Mouse (Mus musculus): Measurements from ENCODE around the gene Rab10. TPM values are rescaled to one million over a fixed set of nuclear protein-coding genes. Genes with fewer than 3 reads are reported as not detected.
"Not testable (repeated sequence)": the region's sequence is repeated elsewhere in the genome, so short reads cannot be mapped to it uniquely, and the experiment has no call there.

The Rab10 gene
- polyA plus RNA-seq, 1 experiment from 2014 or later = 120 TPM

DNA sequence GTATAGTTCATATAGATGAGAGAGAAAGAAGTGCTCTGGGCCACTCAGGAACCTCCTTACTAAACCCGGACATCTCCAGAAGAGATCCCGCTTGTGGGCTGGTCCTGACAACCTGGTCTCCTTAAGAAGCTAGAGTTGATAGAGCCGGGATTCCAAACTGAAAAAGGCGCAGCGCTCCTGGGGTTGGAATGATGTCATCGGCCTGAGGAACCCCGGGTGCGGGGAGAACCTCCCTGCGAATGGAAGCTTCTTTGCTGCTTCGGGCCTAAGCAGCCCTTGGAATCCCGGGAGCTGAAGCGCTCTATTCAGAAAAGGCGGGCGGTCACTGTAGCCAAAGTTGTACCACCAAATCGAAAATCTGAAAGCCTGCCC is 538 bp upstream of the Rab10 start:
- Histone ChIP-seq H3K4me2 (ENCODE audit: low read length) (peak overlapping the region; percentile 83), H3K9ac (ENCODE audit: low read length) (peak overlapping the region; percentile 73), H3K27ac (ENCODE audit: low read depth, low read length) (peak overlapping the region; percentile 95), H3K27me3 (replicated peaks; ENCODE audit: control insufficient read depth, insufficient read depth, low read length) (no peaks in the 10 kb centered on the region), H3K4me3 (ENCODE audit: low read depth, low read length) (peak overlapping the region; percentile 91), H3K36me3 (ENCODE audit: control insufficient read depth, insufficient read depth, low read length) (no peaks in the 10 kb centered on the region), H3K9me3 (replicated peaks; ENCODE audit: control insufficient read depth, low read length) (no peaks in the 10 kb centered on the region), H3K4me1 (ENCODE audit: control insufficient read depth, insufficient read depth, low read length) (peaks cover 12% of the 10 kb centered on the region)
- DNase-seq (ENCODE audit: low spot score) (no peak), ATAC-seq (no peak)
- WGBS = 2% methylated on average over 15 of the region's 15 CpGs

DNA sequence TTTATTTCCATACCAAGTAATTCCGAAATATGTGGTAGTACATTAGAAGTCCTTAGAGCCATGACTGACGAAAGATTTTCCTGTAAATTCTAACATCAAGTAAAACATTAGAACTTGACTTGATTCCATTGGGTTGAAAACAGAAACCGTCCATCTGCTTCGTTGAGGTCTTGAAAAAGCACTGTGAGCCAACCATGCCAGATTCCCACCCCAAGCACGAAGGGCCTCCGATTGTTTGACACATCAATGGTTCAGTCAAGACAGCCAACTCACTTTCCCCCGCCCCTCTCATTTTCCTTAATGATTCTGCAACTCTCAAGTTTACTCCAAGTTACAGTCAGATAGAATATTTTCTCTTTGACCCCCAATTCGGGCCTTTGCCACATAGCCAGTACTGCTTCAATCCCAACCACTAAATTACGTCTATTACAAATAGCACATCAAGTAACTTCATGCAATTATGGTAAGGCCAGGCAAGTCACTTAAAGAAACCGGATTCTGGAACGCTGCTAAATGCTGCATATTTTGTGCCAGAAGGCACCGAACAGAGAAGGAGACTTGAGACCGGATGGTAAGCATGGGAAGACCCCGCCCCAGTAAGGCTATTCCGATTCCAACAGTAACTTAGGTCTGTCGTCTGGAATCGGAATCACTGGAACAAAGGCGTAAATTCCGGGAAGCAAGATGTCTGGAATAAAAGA is 1.1 kb downstream of the Rab10 start:
- no peaks in the 10 kb centered on the region for H3K36me3 ChIP-seq (ENCODE audit: control insufficient read depth, insufficient read depth, low read length)
- H3K4me1 ChIP-seq (ENCODE audit: control insufficient read depth, insufficient read depth, low read length) = peaks cover 12% of the 10 kb centered on the region
- H3K9ac ChIP-seq (ENCODE audit: low read length) = peak overlapping the region; percentile 82
- peak; percentile 55 for DNase-seq (ENCODE audit: low spot score)
- no peak for ATAC-seq
- H3K27ac ChIP-seq (ENCODE audit: low read depth, low read length) = peak overlapping the region; percentile 95; the same call in 1 of the 2 replicates
- WGBS = 4% methylated on average over 19 of the region's 19 CpGs
- H3K9me3 ChIP-seq (replicated peaks; ENCODE audit: control insufficient read depth, low read length) = 0 out of 2 replicates have a peak, but pooled peaks cover 5% of the 10 kb centered on the region
- no peaks in the 10 kb centered on the region for H3K27me3 ChIP-seq (replicated peaks; ENCODE audit: control insufficient read depth, insufficient read depth, low read length)
- H3K4me2 ChIP-seq (ENCODE audit: low read length) = peak overlapping the region; percentile 80
- peak overlapping the region; percentile 91 for H3K4me3 ChIP-seq (ENCODE audit: low read depth, low read length)

DNA sequence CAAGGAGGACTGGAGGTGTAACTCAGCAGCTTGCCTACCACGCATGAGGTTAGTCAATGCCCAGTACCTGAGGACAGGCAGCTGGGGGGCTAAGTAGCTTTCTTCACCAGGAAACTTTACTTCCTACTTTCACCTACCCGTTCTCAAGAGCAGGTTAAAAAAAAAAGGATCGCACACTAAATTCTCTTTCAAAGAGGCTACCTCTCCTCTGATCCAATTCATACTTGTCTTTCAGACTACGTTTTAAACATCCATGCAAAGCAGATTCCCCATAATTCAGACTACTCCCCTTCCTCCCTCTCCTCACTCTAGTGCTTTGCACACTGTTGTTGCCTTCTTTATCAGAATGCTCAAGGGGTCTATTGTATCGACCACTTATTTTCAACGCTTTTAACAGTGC is 2.2 kb downstream of the Rab10 start:
- DNase-seq (ENCODE audit: low spot score) (no peak), ATAC-seq (no peak)
- Histone ChIP-seq H3K9ac (ENCODE audit: low read length) (peak overlapping the region; percentile 82), H3K36me3 (ENCODE audit: control insufficient read depth, insufficient read depth, low read length) (no peaks in the 10 kb centered on the region), H3K4me2 (ENCODE audit: low read length) (peak overlapping the region; percentile 80), H3K4me1 (ENCODE audit: control insufficient read depth, insufficient read depth, low read length) (peaks cover 12% of the 10 kb centered on the region), H3K27ac (ENCODE audit: low read depth, low read length) (no peak overlapping the region), H3K4me3 (ENCODE audit: low read depth, low read length) (peak overlapping the region; percentile 91), H3K9me3 (replicated peaks; ENCODE audit: control insufficient read depth, low read length) (0 out of 2 replicates have a peak, but pooled peaks cover 9% of the 10 kb centered on the region), H3K27me3 (replicated peaks; ENCODE audit: control insufficient read depth, insufficient read depth, low read length) (no peaks in the 10 kb centered on the region)
- WGBS = 46% methylated on average over 6 of the region's 6 CpGs

DNA sequence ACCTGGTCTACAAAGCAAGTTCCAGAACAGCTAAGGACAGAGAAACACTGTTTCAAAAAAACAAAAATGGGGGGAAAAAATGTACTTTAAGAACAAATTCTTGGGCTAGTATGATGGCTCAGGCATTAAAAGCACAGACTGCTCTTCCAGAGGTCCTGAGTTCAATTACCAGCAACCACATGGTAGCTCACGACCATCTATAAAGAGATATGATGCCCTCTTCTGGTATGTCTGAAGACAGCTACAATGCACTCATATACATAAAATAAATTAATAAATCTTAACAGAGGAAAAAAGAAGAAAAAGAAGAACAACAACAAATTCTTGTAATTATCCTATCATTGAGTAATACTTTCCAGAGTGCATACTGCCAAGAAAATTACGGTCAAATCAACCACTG is 4.5 kb downstream of the Rab10 start:
- Histone ChIP-seq H3K27me3 (replicated peaks; ENCODE audit: control insufficient read depth, insufficient read depth, low read length) (no peaks in the 10 kb centered on the region), H3K4me1 (ENCODE audit: control insufficient read depth, insufficient read depth, low read length) (peaks cover 12% of the 10 kb centered on the region), H3K9ac (ENCODE audit: low read length) (no peak overlapping the region), H3K27ac (ENCODE audit: low read depth, low read length) (no peak overlapping the region), H3K36me3 (ENCODE audit: control insufficient read depth, insufficient read depth, low read length) (0 out of 2 replicates have a peak, but pooled peaks cover 2% of the 10 kb centered on the region), H3K4me2 (ENCODE audit: low read length) (no peak overlapping the region), H3K4me3 (ENCODE audit: low read depth, low read length) (no peak overlapping the region), H3K9me3 (replicated peaks; ENCODE audit: control insufficient read depth, low read length) (peaks cover 14% of the 10 kb centered on the region; the same call in 1 of the 2 replicates)
- no peak for DNase-seq (ENCODE audit: low spot score)
- 95% methylated on average over 2 of the region's 2 CpGs for WGBS
- ATAC-seq = no peak

DNA sequence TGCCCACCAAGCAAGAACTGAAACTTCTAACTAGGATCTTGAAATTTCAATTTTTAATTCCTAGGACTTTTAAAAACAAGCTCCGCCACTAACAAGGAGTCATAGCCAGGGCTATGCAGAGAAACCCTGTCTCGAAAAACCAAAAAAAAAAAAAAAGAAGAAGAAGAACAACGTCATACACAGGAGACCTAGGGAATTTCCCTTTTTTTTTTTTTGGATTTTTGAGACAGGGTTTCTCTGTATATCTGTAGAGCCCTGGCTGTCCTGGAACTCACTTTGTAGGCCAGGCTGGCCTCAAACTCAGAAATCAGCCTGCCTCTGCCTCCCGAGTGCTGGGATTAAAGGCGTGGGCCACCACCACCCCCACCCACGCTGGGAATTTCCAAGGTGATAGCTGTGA is 12.1 kb downstream of the Rab10 start:
- not testable (repeated sequence) for H3K4me3 ChIP-seq (ENCODE audit: low read depth, low read length); H3K4me1 ChIP-seq (ENCODE audit: control insufficient read depth, insufficient read depth, low read length); ATAC-seq; H3K27ac ChIP-seq (ENCODE audit: low read depth, low read length); H3K4me2 ChIP-seq (ENCODE audit: low read length); H3K9ac ChIP-seq (ENCODE audit: low read length); H3K27me3 ChIP-seq (replicated peaks; ENCODE audit: control insufficient read depth, insufficient read depth, low read length); DNase-seq (ENCODE audit: low spot score); H3K36me3 ChIP-seq (ENCODE audit: control insufficient read depth, insufficient read depth, low read length)
- WGBS = 94% methylated on average over 6 of the region's 6 CpGs
- H3K9me3 ChIP-seq (replicated peaks; ENCODE audit: control insufficient read depth, low read length) = peaks cover 16% of the 10 kb centered on the region

DNA sequence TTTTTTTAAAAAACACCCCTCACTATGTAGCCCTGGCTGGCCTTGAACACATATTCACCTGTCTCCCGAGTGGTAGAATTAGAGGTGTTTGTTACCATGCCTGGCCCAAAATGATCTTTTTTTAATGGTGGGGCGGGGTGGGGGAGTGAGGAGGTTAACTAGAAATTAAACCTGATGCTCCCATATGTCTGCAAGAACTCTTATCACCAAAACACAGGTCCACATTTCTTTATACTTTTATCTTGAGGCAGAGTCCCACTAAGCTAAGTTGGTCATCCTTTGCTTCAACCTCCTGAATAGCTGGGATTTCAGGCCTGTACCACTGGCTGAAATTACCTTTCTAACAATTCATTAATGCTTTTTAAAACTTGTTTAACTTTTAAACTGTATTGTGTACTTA is 13.7 kb downstream of the Rab10 start:
- Histone ChIP-seq H3K27me3 (replicated peaks; ENCODE audit: control insufficient read depth, insufficient read depth, low read length) (no peaks in the 10 kb centered on the region), H3K9me3 (replicated peaks; ENCODE audit: control insufficient read depth, low read length) (peaks cover 13% of the 10 kb centered on the region), H3K9ac (ENCODE audit: low read length) (no peak overlapping the region), H3K4me3 (ENCODE audit: low read depth, low read length) (no peak overlapping the region), H3K4me1 (ENCODE audit: control insufficient read depth, insufficient read depth, low read length) (no peaks in the 10 kb centered on the region), H3K27ac (ENCODE audit: low read depth, low read length) (no peak overlapping the region), H3K36me3 (ENCODE audit: control insufficient read depth, insufficient read depth, low read length) (peaks cover 2% of the 10 kb centered on the region), H3K4me2 (ENCODE audit: low read length) (no peak overlapping the region)
- no peak for ATAC-seq
- WGBS = 91% methylated on average over 2 of the region's 2 CpGs
- no peak for DNase-seq (ENCODE audit: low spot score)

DNA sequence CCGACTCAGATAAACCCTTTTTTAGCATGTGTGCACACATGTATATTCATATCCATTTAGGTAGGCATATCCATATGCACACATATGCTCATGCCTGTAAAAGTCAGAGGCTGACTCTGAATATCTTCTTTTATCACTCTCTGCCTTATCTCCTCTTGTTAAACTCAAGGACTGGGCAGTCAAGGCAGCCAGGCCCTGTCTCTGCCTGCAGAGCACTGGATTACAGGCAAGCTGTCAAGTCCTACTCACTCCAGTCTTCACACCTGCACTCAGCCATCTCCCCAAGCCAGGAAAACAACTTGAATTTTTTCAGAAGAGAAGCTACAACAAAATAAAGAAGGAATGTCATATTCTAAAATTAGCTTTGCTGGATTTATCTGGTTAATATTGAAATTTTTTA is 17.9 kb downstream of the Rab10 start:
- H3K9ac ChIP-seq (ENCODE audit: low read length) = no peak overlapping the region
- DNase-seq (ENCODE audit: low spot score) = no peak
- no peak overlapping the region for H3K27ac ChIP-seq (ENCODE audit: low read depth, low read length)
- H3K36me3 ChIP-seq (ENCODE audit: control insufficient read depth, insufficient read depth, low read length) = peaks cover 10% of the 10 kb centered on the region
- H3K27me3 ChIP-seq (replicated peaks; ENCODE audit: control insufficient read depth, insufficient read depth, low read length) = no peaks in the 10 kb centered on the region
- no peak overlapping the region for H3K4me3 ChIP-seq (ENCODE audit: low read depth, low read length)
- H3K4me2 ChIP-seq (ENCODE audit: low read length) = no peak overlapping the region
- WGBS = 100% methylated on average over 1 of the region's 1 CpGs
- ATAC-seq = no peak
- H3K9me3 ChIP-seq (replicated peaks; ENCODE audit: control insufficient read depth, low read length) = peaks cover 8% of the 10 kb centered on the region; the same call in 1 of the 2 replicates
- no peaks in the 10 kb centered on the region for H3K4me1 ChIP-seq (ENCODE audit: control insufficient read depth, insufficient read depth, low read length)

DNA sequence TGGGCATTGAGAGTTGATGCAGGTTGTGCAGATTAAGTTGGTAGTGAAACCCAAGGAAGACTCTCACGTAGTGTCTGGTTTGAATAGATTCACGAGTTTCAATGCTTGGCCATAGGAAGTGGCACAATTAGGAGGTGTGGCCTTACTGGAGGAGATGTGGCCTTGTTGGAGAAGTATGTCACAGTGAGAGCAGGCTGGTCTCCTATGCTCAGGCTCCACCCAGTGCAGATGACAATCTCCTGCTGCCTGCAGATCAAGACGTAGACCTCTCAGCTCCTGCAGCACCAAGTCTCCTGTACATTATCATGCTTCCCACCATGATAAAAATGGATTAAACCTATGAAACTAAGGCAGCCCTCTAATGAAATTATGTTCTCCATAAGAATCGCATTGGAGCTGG is 18.7 kb downstream of the Rab10 start:
- Histone ChIP-seq H3K4me3 (ENCODE audit: low read depth, low read length) (no peak overlapping the region), H3K27me3 (replicated peaks; ENCODE audit: control insufficient read depth, insufficient read depth, low read length) (no peaks in the 10 kb centered on the region), H3K4me2 (ENCODE audit: low read length) (no peak overlapping the region), H3K27ac (ENCODE audit: low read depth, low read length) (no peak overlapping the region), H3K36me3 (ENCODE audit: control insufficient read depth, insufficient read depth, low read length) (peaks cover 10% of the 10 kb centered on the region), H3K4me1 (ENCODE audit: control insufficient read depth, insufficient read depth, low read length) (no peaks in the 10 kb centered on the region), H3K9ac (ENCODE audit: low read length) (no peak overlapping the region), H3K9me3 (replicated peaks; ENCODE audit: control insufficient read depth, low read length) (peaks cover 8% of the 10 kb centered on the region; the same call in 1 of the 2 replicates)
- 96% methylated on average over 4 of the region's 4 CpGs for WGBS
- ATAC-seq (no peak), DNase-seq (ENCODE audit: low spot score) (no peak)

DNA sequence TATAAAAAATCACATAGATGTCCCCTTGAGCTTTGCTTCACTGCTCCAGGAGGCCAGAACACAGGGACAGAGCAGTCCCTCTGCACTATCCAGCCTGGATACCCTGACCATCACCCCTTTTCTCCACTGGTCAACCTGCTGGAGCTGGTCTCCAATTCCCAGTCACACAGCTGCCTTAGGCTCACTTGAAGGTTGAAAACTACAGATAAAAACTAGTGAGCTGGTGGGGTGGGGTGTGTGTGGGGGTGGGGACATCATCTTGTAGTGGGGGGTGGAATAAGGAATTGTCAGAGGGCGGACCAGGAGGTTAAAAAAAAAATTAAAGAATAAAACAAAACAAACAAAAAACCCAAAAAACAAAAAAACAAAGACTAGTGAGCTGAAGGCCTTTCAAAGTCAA is 21.3 kb downstream of the Rab10 start:
- peaks cover 8% of the 10 kb centered on the region; the same call in 1 of the 2 replicates for H3K9me3 ChIP-seq (replicated peaks; ENCODE audit: control insufficient read depth, low read length)
- no peak for ATAC-seq
- H3K27me3 ChIP-seq (replicated peaks; ENCODE audit: control insufficient read depth, insufficient read depth, low read length) = no peaks in the 10 kb centered on the region
- no peak overlapping the region for H3K4me2 ChIP-seq (ENCODE audit: low read length)
- WGBS = 96% methylated on average over 1 of the region's 1 CpGs
- DNase-seq (ENCODE audit: low spot score) = no peak
- H3K27ac ChIP-seq (ENCODE audit: low read depth, low read length) = no peak overlapping the region
- no peaks in the 10 kb centered on the region for H3K4me1 ChIP-seq (ENCODE audit: control insufficient read depth, insufficient read depth, low read length)
- H3K36me3 ChIP-seq (ENCODE audit: control insufficient read depth, insufficient read depth, low read length) = peaks cover 10% of the 10 kb centered on the region
- no peak overlapping the region for H3K4me3 ChIP-seq (ENCODE audit: low read depth, low read length)
- no peak overlapping the region for H3K9ac ChIP-seq (ENCODE audit: low read length)

Data from forebrain, embryonic 14.5 days (tissue).